Mouse (Mus musculus): ENCODE data around the gene Macrod1. TPM values are rescaled to one million over a fixed set of nuclear protein-coding genes. Genes with fewer than 3 reads are reported as not detected.

Macrod1 gene
- polyA plus RNA-seq, 3 experiments from 2014 or later = 0.99 to 3.1 (median 1.8) TPM

DNA sequence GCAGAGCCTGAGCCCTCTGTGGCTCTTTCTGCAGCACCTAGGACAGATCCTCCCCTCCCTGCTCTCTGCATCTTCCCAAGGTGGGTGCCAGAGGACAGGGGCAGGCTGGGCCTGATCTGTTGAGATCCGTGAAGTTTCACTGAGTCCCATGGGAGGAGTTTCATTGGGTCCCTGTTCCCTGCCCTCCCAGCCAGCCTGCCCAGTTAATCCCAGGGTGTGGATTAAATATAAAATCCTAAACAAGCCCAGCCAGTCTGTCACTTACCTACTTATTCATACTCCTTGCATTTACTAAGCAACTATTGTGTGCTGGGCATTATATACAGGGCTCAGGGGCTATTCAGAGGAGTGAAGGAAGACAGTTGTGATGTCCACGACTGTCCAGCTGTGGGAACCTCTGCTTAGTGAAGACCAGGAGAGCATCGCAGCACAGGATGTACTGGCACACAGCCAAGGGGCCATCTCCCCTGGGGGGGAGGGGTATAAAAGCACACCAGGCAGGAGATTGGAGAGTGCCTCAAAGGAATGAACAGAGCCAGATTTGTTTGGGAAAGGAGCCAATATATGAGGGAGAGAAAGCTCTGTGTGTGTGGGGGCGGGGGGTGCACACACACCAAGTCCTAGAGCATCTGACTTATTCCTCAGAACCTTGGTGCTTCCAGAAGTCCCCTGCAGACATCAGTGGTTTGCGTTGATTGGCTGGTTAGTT, 85.8 kb downstream of the Macrod1 start:
- ATAC-seq = no peak

DNA sequence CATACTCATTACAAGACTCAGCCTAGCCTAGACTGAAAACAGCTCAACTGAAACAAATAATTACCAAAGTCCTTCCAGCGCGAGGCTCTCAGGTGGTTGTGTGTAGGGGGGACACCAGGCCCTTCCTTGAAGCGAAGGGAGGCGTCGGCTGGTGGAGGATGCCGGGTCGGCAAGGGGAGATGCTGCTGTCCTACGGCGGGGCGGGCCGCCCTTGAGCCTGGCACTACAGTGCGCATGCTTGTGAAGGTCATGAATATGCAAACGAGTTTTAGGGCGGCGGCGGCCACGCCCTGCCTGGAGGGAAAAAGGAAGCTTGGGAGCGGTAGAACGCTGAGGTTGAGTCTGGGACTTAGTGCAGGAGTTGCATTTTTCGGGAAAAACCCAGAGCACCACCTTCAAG, 87.2 kb downstream of the Macrod1 start:
- no peak for ATAC-seq

- ATAC-seq = no peak
These were observed 87.8 kb downstream of the Macrod1 start for GRCm38 (mm10) chr19:7144458-7144857.

DNA sequence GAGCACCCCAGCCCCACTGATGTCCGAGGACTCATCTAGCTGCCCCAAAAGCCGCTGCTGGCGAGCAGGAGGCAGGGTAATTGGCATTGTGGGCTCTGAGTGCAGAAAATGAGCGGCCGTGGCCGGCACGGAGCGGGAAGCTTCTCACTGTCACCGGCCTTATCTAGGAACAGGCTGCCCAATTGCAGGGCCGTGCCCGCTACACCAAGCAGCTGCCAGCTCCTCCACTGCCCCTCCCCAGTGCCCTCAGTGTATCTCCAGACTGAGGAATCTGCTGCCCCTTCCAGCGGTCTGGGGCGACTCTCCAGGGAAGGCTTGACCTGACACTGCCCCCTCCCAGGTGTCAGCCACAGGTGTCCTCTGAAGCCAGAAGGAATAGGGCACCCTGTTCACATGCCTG, 89.8 kb downstream of the Macrod1 start:
- ATAC-seq = no peak

- ATAC-seq = no peak
These were observed 91.5 kb downstream of the Macrod1 start for GRCm38 (mm10) chr19:7148096-7148495.

DNA sequence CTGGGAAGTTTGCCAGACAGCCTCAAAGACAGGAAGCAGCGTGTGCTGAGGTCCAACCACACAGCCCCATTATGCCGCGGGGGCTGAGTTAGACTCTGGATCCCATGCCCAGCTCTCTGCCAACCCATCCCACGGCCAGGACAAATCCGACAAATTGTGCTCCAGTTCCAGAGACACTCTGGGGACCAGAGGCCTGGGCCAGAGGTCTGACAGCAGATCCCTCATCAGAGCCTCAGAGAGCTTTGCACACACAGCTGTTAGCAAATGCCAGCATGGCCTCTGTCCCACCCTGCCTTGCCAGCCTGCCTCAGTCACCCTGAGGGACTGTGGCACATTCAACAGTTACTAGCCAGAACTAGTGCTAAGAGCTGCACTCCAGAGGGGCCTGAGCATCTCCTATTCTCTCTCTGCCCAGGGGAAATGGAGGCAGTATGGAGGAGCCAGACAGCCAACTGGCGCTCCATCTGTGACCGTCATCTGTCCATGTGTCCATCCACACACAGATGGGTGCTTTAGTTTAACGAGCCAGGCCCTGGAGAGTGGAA, 92.0 kb downstream of the Macrod1 start:
- no peak for ATAC-seq

- no peak for ATAC-seq
These were observed 92.6 kb downstream of the Macrod1 start for GRCm38 (mm10) chr19:7149158-7149685.

GRCm38 (mm10) chr19:7151300-7151926, 94.8 kb downstream of the Macrod1 start:
- ATAC-seq = no peak

DNA sequence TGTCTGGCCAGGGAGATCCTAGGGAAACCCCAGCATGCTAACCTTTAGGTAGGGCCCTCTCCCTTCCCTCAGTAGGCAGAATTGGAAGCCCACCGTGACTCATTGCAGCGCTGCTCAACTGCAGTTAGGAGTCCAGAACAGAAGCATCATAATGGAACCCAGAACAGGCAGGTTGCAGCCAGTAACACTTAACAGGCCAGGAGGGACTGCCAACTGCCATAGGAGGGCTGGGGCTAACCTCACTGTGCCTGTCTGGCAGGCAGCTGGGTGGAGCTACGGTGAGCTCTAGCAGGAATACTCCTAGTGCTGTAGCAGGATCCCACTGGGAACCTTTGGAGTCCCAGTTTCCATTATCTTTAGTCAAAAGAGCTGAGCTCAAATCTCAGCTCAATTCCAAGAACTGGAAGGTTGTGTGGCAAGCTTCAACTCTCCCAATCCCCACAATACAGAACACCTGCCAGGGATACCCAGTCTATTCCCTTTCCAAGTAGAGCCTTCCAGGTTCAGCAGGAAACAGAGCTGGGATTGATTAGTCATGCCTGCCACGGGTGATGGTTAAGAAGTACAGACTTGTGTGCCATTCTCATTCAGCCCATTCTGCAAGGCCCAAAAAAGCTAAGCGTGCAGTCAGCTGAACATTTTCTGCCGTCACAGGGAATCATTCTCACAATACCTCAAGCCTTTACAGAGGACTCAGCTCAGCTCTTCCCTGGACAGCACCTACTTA, 95.5 kb downstream of the Macrod1 start:
- ATAC-seq = no peak

DNA sequence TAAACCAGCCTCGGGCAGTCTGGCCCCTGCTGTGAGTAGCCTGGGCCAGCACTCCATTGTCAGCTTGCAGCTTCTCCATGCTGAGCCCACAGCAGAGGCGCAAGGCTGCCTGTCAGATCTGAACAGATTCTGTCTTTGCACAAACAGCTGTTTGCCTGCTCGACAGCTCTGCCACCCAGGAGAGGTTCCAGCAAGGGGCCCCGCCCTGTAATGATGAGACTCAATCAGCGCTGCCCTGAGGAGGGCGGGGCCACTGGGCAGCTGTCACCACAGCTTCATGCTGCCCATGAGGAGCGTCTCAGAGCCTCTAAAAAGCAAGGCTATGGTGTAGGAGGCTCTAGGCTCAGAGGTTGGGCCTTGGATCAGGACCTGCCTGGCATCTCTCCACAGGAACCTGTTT, 96.6 kb downstream of the Macrod1 start:
- no peak for ATAC-seq

GRCm38 (mm10) chr19:7155196-7155595, 98.6 kb downstream of the Macrod1 start:
- ATAC-seq = no peak

DNA sequence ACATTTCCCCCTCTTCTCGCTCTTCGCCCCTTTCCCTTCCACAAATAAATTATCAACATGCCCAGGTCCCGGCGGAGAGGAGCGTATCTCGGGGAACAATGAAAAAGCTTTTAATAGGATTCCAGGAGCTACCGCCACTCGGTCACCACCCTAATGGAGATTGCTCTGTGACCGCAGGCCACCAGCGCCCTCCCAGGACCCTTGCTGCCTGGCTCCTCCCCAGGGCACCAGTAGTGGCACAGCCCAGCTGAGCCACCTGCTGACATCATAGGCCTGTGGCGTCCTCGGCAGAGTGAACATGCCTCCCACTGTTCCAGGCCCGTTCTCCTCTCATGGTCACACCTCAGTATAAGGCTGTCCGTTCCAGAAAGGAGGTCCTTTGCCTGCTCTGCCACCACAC, 101.1 kb downstream of the Macrod1 start:
- no peak for ATAC-seq

DNA sequence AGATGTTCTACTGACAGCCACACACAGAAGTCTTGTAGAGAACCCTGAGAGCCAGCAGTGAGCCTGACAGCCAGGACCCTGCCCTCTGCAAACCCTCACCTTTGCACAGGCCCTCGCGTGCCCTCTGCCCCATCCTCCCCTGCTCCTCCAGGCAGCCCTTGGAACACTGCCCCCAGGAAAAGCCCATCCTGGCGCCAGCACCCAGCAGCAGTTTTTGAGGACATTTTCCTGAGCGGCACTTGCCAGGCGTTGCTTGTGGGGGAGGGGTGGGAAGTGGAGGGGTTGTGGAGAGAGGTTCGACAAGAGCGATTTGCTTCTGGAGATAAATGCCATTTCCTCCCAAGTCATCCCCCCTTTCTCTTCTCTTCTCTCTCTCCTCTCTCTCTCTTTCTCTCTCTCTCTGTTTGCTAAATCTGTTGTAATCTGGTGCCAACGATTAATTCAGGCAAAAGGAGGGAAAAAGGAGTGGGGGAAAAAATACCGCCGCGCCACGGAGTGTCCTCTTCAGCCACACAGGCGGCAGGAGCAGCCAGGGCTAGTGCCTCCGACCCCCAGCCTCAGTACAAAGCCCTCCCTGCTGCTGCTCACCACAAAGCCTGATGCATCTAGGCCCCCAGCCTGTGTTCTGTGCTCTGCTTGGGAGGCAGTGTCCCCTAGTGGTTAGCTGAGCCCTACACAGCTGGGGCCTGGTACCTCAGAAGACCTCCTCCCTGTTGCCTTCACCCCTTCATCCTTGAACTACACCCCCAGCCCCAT, 103.7 kb downstream of the Macrod1 start:
- ATAC-seq = no peak

GRCm38 (mm10) chr19:7161064-7161463, 104.5 kb downstream of the Macrod1 start:
- no peak for ATAC-seq

DNA sequence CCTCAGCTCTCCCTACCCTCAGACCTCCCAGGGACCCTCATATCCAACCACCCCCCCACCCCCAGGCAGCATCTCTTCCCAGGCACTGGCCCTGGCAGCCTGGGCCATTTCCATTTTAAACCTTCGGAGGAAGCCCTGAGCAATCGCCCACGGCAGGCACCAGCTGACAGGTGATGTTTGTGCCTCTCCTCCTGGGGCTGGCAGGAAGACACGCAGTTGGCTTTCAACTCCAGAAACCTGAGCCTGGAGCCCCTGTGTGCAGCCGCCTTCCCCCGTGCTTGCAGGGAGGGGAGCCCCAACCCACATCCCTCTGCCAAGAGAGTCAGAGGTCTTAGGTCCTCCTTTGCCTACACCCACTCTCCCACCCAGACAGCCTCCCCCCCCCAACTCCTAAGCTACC, 107.6 kb downstream of the Macrod1 start:
- no peak for ATAC-seq

GRCm38 (mm10) chr19:7164820-7165323, 108.3 kb downstream of the Macrod1 start:
- ATAC-seq = no peak

DNA sequence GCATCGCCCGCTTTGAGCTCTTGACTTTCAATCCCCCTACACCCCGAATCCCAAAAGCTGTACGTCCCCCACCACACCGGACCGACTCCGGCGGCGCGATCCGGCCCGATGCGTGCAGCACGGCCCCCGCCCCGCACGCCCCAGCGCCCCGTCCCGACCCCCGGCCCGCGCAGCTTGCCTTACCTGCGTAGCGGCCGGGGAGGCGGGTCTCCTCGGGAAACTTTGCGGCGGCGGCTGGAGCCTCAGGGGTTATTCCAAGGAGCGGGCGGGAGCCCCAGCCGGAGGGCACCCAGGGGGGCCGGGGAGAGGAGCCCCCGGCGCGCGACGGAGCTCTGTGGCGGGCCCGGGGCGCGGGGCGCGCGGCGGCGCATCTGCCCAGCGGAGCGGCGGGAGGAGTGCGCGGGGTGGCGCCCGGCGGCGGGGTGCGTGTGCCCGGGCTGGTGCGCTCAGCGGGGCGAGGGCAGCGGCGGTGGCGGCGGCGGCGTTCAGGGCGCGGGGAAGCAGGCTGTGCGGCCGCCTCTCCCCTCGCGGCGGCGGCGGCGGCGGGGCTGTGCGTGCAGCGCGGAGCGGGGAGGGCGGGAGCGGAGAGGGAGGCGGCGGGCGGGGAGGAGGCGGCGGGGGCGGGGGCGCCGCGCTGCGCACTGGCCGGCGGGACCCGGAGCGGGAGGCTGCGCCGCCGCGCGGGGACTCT, 109.0 kb downstream of the Macrod1 start:
- ATAC-seq = no peak

GRCm38 (mm10) chr19:7166200-7166711, 109.6 kb downstream of the Macrod1 start:
- no peak for ATAC-seq

GRCm38 (mm10) chr19:7166767-7167166, 110.2 kb downstream of the Macrod1 start:
- no peak for ATAC-seq

DNA sequence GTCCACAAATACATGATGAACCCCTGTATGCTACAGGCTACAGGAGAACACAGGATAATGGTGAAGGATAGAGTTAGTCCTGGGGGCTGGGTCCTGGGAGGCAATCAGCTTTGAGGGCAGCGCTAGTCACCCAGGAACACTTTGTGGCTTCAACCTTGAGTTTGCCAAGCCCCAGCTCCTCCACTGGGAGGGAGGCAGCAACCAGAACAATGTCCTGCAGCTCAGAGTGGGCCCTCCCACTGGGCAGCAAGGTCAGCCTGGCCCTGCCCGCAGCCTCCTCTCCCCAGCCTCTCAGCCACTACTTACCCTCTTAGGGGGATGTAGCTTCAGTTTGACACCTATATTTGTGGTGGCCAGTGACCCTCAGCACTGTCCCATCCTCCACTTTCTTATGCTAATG, 111.8 kb downstream of the Macrod1 start:
- no peak for ATAC-seq

GRCm38 (mm10) chr19:7170916-7171315, 114.3 kb downstream of the Macrod1 start:
- no peak for ATAC-seq

All from inflammation-experienced regulatory T-cells, adult 6 months (primary cell).